Mouse (Mus musculus) midbrain, embryonic 13.5 days (tissue): Measurements from ENCODE around the gene Cers6. TPM values are rescaled to one million over a fixed set of nuclear protein-coding genes. Genes with fewer than 3 reads are reported as not detected.

Experiments used
- ATAC-seq: fragments of 200-750 bp; cut with Nextera tagmentation; 2 replicates; pipeline ENCODE4 v1.8.0; 2017; ENCODE audit warnings: mild to moderate bottlenecking, moderate TSS enrichment, moderate library complexity
- H3K27ac ChIP-seq: fragments of 300-500 bp; sonication (generic); 2 replicates; pipeline ENCODE4 v1.5.1; 2015; ENCODE audit warnings: inconsistent platforms, mild to moderate bottlenecking, moderate library complexity
- H3K27me3 ChIP-seq: fragments of 300-500 bp; sonication (generic); 2 replicates; pipeline ENCODE4 v1.6.1; 2015; ENCODE audit warnings: mild to moderate bottlenecking, inconsistent platforms
- H3K36me3 ChIP-seq: fragments of 300-500 bp; sonication (generic); 2 replicates; pipeline ENCODE4 v1.6.1; 2015; ENCODE audit warnings: mild to moderate bottlenecking, inconsistent platforms
- H3K4me1 ChIP-seq: fragments of 300-500 bp; sonication (generic); replicated peaks from 2 replicates; pipeline ENCODE4 v1.6.1; 2015; ENCODE audit warnings: inconsistent platforms
- H3K4me2 ChIP-seq: fragments of 300-500 bp; sonication (generic); replicated peaks from 2 replicates; pipeline ENCODE4 v1.6.1; 2015; ENCODE audit warnings: moderate library complexity, mild to moderate bottlenecking, inconsistent platforms
- H3K4me3 ChIP-seq: fragments of 300-500 bp; sonication (generic); replicated peaks from 2 replicates; pipeline ENCODE4 v1.5.1; 2015; ENCODE audit warnings: mild to moderate bottlenecking, inconsistent platforms
- H3K9ac ChIP-seq: fragments of 300-500 bp; sonication (generic); replicated peaks from 2 replicates; pipeline ENCODE4 v1.6.1; 2015; ENCODE audit warnings: mild to moderate bottlenecking, inconsistent platforms
- H3K9me3 ChIP-seq: fragments of 300-500 bp; sonication (generic); 2 replicates; pipeline ENCODE4 v1.6.1; 2016; ENCODE audit warnings: mild to moderate bottlenecking, inconsistent platforms
- WGBS: fragments of 180-500 bp; shearing (Covaris S2); methylation state at CpG from one replicate; pipeline ENCODE4 v1.1.7; 2015; 5-methylcytosine and 5-hydroxymethylcytosine counted together
- polyA plus RNA-seq: library from polyadenylated mRNA; unstranded; fragments of >200 nt; fragmentation: Nextera tagmentation; extraction: Ambion mirVana; gene quantifications from 2 replicates; pipeline ENCODE4 v1.2.1, GENCODE M21; 2015

The Cers6 gene
- polyA plus RNA-seq, 1 experiment from 2014 or later: 54.5 TPM

DNA sequence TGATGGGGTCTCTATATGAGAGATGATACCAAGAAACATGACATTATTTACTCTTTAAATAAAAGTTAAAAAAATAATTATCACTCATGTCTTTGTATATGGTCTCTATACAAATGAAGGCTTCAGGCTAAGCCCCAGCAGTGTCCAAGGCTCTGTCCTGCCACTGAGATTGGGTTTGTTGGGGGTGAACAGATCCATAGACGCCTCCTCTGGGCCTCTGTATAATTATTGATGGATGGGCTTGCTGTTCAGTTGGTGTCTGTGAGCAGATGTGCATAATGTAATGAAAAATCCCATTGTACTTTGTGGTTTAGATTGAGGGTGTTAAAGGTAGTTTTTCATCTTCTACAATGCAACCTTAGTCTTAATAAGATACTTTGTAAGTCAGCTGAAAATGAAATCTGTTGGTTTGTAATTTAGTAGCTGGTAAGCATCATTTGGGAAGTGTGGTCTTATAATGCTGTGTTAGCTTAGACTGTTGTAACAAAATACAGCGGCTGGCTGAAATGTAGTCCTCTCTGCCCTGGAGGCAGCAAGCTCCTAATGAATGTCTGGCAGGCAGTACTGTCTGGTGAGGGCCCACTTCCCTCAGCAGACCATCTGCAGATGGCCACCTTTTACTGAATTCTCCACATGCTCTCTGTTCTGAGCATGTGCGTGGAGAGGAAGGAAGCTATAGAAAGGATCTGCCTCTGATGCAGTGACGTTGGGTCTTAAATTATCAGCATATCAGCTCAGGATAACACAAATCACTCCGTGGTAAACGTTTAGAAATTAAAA lies 181.3 kb downstream of the Cers6 start:
- H3K4me2 ChIP-seq: no peak overlapping the region
- H3K27ac ChIP-seq: peak overlapping the region; percentile 48

DNA sequence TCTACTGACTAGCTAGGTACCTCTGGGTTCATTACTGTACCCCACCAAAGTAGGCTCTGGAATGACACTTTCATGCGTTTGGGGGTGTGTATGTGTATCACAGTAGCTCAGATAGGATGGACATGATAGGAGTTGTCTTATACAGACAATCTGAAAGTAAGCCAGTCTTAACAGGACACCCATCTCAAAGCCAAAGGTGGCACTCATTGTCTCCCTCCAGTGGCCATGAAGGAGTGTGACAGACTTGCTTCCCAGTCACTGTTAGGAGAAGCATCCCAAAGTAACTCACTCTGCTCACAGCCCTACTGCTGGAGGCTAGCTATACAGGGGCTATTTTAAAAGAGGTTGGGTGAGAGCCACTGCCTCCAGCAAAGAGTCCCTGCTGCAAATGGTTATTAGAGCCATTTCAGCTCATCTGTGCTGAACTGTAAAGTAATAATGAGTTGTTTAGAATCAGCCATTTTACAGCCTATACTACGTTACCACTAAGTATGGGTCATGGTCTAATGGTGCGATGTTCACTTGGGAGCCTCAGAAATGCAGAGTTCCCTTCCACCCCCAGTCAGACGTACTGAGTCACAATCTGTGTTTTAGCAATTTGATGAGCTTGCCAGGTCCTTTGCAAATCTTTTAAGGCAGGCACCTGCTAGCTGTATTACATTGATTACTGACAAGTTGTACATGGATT lies 182.3 kb downstream of the Cers6 start:
- Histone ChIP-seq H3K9ac (no peak overlapping the region), H3K36me3 (no peaks in the 10 kb centered on the region), H3K4me1 (peaks cover 9% of the 10 kb centered on the region), H3K4me2 (no peak overlapping the region), H3K9me3 (no peaks in the 10 kb centered on the region), H3K4me3 (no peak overlapping the region), H3K27me3 (no peaks in the 10 kb centered on the region), H3K27ac (peak overlapping the region; percentile 48; the same call in 1 of the 2 replicates)
- 78% methylated on average over 4 of the region's 4 CpGs for WGBS
- peak; percentile 55; the same call in 1 of the 2 replicates for ATAC-seq

More for the DNA sequence above, 181.3 kb downstream of the Cers6 start:
- H3K9me3 ChIP-seq: no peaks in the 10 kb centered on the region
- no peaks in the 10 kb centered on the region for H3K36me3 ChIP-seq
- WGBS: 67% methylated on average over 6 of the region's 6 CpGs
- H3K4me1 ChIP-seq: peaks cover 9% of the 10 kb centered on the region
- ATAC-seq: peak; percentile 46
- no peak overlapping the region for H3K9ac ChIP-seq
- H3K4me3 ChIP-seq: no peak overlapping the region
- no peaks in the 10 kb centered on the region for H3K27me3 ChIP-seq

DNA sequence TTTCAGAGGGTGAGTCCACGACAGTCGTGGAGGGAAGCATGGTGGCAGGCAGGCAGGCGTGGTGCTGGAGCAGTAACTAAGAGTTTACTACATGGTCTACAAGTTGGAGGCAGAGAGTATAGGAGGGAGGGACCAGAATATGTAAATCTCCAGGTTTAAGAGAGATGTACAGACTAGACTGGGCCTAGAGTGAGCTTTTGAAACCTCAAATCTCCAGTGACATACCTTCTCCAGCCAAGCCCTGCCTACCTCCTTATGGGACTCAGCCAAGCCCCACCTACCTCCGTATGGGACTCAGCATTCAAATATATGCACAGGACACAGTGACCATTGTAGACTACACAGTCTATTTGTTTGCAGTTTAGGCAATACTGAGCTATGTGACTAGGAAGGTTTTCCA lies 184.7 kb downstream of the Cers6 start:
- Histone ChIP-seq H3K9ac (no peak overlapping the region), H3K36me3 (no peaks in the 10 kb centered on the region), H3K27me3 (no peaks in the 10 kb centered on the region), H3K4me3 (no peak overlapping the region), H3K27ac (no peak overlapping the region), H3K4me1 (peaks cover 20% of the 10 kb centered on the region), H3K9me3 (no peaks in the 10 kb centered on the region), H3K4me2 (no peak overlapping the region)
- 85% methylated on average over 4 of the region's 4 CpGs for WGBS
- no peak for ATAC-seq

DNA sequence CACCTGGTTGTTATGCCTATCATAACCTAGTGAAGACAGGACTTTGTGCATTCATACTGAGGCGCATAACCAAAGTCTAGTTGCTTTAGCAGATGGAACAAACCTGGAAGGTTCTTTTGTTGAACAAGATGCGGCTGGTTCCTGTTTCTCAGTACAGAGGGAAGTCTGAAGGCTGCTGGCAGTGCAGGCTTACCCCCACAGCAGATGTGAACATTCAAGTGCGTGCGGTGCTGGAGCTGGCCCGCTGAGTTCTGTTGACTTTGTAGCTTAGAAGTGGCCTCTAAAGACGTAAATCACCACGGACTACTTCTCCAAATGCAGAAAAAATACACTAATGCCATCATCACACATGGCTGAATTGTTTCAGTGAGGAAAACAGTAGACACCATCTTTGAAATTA lies 186.1 kb downstream of the Cers6 start:
- peaks cover 20% of the 10 kb centered on the region for H3K4me1 ChIP-seq
- no peaks in the 10 kb centered on the region for H3K36me3 ChIP-seq
- WGBS: 85% methylated on average over 7 of the region's 7 CpGs
- no peaks in the 10 kb centered on the region for H3K27me3 ChIP-seq
- no peak overlapping the region for H3K4me3 ChIP-seq
- no peak for ATAC-seq
- no peak overlapping the region for H3K27ac ChIP-seq
- H3K9me3 ChIP-seq: no peaks in the 10 kb centered on the region
- no peak overlapping the region for H3K4me2 ChIP-seq
- no peak overlapping the region for H3K9ac ChIP-seq

DNA sequence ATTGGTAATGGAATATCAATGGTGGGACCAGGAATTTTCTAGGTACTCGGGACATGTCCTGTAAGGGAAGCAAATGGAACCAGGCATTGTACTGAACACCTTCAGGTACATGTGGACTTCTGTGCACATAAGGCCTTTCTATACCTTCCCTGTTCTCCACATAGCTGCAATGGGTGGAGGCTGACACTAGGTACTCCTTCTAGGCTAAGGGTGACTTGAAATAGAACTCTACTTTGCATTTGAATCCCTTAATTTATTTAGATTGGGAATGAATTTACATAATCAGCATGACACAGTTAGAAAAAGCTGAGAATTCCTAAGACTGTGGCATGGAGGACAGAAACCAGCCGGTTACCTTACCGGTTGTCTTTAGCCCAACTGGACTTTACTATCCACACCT lies 186.6 kb downstream of the Cers6 start:
- Histone ChIP-seq H3K27ac (no peak overlapping the region), H3K9ac (no peak overlapping the region), H3K4me2 (no peak overlapping the region), H3K4me1 (peaks cover 17% of the 10 kb centered on the region), H3K4me3 (no peak overlapping the region), H3K27me3 (no peaks in the 10 kb centered on the region), H3K36me3 (no peaks in the 10 kb centered on the region), H3K9me3 (no peaks in the 10 kb centered on the region)
- WGBS: 70% methylated on average over 3 of the region's 3 CpGs
- no peak for ATAC-seq

DNA sequence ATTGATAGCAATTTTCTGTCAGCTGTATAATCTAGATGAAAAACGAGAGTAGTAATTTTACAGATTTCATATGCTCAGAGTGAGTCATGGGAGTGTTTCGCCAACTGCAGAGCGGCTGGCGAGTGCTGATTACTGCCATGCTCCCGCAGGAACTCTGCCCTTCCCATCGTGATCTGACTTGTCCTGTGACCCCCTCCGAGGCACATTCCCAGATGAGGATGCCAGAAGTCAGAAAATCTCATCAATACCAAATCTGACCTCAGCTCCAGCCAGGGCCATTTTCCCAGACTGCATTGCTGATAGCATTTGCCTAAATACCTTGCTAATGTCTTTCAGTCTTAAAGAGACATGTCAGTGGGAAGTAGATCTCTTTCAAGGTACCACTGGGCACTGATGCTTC lies 187.9 kb downstream of the Cers6 start:
- WGBS: 68% methylated on average over 7 of the region's 7 CpGs
- no peak overlapping the region for H3K4me2 ChIP-seq
- no peak overlapping the region for H3K9ac ChIP-seq
- no peak overlapping the region for H3K4me3 ChIP-seq
- no peak for ATAC-seq
- no peaks in the 10 kb centered on the region for H3K27me3 ChIP-seq
- H3K36me3 ChIP-seq: no peaks in the 10 kb centered on the region
- H3K27ac ChIP-seq: no peak overlapping the region
- H3K4me1 ChIP-seq: 0 out of 2 replicates have a peak, but pooled peaks cover 11% of the 10 kb centered on the region
- H3K9me3 ChIP-seq: no peaks in the 10 kb centered on the region

DNA sequence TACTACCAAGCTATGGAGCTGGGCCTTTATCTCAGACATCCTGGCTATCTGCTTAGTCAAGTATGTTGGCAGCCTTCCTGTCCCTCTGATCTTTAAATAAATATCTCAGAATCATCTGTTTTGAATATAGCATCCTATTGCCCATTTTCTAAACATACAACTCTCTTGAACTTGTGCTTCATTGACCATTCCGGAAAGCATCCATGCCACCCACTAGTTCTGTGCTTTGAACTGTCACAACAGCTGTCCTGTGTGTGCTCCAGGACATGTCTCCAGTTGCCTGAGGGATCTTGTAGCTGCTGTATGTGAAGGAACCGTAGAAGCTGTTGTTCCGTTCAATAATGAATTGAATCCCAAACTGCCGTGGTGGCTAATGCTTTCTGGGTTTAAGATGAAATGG lies 188.9 kb downstream of the Cers6 start:
- H3K9me3 ChIP-seq: no peaks in the 10 kb centered on the region
- WGBS: 54% methylated on average over 4 of the region's 4 CpGs
- H3K4me1 ChIP-seq: 0 out of 2 replicates have a peak, but pooled peaks cover 11% of the 10 kb centered on the region
- ATAC-seq: no peak
- no peak overlapping the region for H3K4me3 ChIP-seq
- no peaks in the 10 kb centered on the region for H3K36me3 ChIP-seq
- H3K27ac ChIP-seq: no peak overlapping the region
- no peak overlapping the region for H3K4me2 ChIP-seq
- H3K27me3 ChIP-seq: no peaks in the 10 kb centered on the region
- H3K9ac ChIP-seq: no peak overlapping the region

DNA sequence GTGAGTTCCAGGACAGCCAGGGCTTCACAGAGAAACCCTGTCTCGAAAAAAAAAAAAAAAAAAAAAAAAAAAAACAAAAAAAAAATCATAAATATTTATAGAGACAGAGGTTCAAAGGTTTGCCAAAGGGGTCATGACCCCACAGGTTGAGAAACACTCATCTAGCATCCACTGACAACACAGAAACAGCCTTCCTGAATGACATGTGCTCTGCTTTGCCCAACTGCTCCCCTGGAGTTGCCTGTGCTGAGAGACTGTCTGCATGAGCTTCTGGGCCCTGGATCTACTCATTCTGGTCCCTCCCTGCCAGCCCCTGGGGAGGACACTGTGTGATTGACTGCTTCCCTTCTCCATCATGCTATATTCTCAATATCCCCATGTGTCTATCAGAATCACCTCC lies 190.4 kb downstream of the Cers6 start:
- Histone ChIP-seq H3K4me2 (no peak overlapping the region), H3K9ac (no peak overlapping the region), H3K9me3 (no peaks in the 10 kb centered on the region), H3K27me3 (no peaks in the 10 kb centered on the region), H3K27ac (no peak overlapping the region), H3K4me1 (0 out of 2 replicates have a peak, but pooled peaks cover 11% of the 10 kb centered on the region), H3K36me3 (no peaks in the 10 kb centered on the region), H3K4me3 (no peak overlapping the region)
- ATAC-seq: no peak
- WGBS: 53% methylated on average over 1 of the region's 1 CpGs

DNA sequence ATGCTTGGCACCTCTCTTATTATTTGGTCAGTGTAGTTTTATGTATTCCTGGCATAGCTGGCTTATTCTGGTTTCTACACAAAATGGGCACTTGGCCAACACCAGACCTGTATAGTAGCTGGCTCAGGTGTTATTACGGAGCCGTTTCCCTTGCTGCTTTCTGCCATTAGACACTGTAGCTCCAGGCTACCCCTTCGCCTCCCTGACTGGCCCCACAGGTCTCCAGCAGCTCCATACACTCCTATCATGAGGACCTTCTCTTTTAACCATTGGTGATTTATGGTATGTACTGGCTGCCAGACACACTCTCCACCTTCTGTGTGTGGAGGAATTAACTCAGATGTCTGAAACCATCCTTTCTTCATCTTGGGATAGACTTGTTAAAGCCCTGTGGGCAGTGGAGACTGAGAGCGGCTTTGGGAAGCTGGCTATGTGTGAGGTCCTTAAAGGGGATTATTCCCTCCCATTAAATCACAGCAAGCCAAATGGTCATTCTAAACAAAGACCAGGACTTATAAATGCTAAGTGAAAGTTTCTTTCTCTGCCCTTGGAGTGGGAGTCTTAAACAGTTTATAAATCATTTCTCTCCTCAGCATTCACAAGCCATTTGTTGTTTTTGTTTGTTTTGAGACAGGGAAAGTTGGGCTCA lies 192.1 kb downstream of the Cers6 start:
- Histone ChIP-seq H3K36me3 (no peaks in the 10 kb centered on the region), H3K4me2 (no peak overlapping the region), H3K4me1 (0 out of 2 replicates have a peak, but pooled peaks cover 11% of the 10 kb centered on the region), H3K9me3 (no peaks in the 10 kb centered on the region), H3K9ac (no peak overlapping the region), H3K27ac (no peak overlapping the region), H3K4me3 (no peak overlapping the region), H3K27me3 (no peaks in the 10 kb centered on the region)
- no peak for ATAC-seq
- 57% methylated on average over 4 of the region's 4 CpGs for WGBS

DNA sequence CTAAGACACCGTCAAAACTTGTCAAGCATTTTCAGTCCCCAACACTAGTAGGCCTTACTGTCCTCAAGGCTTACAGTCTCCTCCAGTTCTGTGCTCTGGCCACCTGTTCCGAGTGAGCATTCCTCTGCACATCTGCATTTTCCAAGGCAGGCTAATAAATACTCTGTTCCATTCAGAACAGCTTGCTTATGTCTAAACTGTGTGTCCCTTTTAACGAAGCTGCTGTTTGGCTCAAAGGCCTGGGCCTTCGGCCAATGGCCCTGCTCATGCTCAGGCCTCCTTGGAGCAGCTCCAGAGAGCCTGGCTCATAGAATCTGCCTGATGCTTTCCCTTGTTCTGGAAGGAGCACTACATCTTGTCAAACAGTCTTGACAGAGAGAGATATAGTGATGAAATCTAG lies 193.0 kb downstream of the Cers6 start:
- H3K9ac ChIP-seq: no peak overlapping the region
- WGBS: 70% methylated on average over 4 of the region's 4 CpGs
- no peak overlapping the region for H3K27ac ChIP-seq
- no peak overlapping the region for H3K4me2 ChIP-seq
- H3K27me3 ChIP-seq: no peaks in the 10 kb centered on the region
- H3K4me1 ChIP-seq: 0 out of 2 replicates have a peak, but pooled peaks cover 7% of the 10 kb centered on the region
- no peaks in the 10 kb centered on the region for H3K9me3 ChIP-seq
- no peaks in the 10 kb centered on the region for H3K36me3 ChIP-seq
- ATAC-seq: no peak
- H3K4me3 ChIP-seq: no peak overlapping the region

DNA sequence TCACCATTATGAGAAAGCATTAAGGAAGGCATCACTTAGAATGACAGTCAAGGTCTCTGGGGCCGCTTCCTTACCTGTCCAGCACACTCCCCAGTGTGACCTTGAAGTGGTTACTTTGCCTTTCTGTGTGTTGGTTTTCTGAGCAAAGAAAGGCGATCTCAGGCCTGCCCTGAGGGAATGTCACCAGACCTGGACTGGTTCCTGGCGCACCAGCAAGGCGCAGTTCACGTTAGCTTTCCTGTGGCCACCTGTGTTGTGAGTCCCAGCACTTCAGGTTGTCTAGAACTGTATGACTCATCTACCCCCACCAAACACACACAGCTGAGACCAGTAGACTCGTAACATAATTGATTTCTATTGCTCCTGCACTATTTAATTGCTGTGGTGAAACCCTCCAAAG lies 193.9 kb downstream of the Cers6 start:
- Histone ChIP-seq H3K36me3 (no peaks in the 10 kb centered on the region), H3K4me2 (no peak overlapping the region), H3K27me3 (no peaks in the 10 kb centered on the region), H3K9me3 (no peaks in the 10 kb centered on the region), H3K4me3 (no peak overlapping the region), H3K9ac (no peak overlapping the region), H3K4me1 (0 out of 2 replicates have a peak, but pooled peaks cover 3% of the 10 kb centered on the region), H3K27ac (no peak overlapping the region)
- 93% methylated on average over 6 of the region's 6 CpGs for WGBS
- no peak for ATAC-seq

DNA sequence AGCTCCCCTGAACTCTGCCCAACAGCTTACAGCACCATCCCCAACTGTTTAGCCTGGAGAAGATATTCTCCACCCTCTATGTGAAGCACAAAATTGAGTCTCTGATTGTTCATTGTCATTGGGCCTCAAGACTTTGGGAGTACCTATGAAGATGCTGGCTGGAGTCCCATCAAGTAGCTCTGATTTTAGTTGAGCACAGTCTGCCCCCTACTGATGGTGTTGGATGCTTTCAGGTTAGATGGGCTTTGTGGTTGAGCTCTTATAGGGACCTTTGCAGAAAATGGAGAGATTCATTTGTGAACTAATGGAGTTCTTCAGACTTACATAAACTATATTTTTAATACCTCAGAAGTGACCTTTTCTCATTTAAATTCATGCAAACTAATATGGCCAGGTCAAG lies 200.1 kb downstream of the Cers6 start:
- Histone ChIP-seq H3K4me2 (no peak overlapping the region), H3K27me3 (no peaks in the 10 kb centered on the region), H3K36me3 (no peaks in the 10 kb centered on the region), H3K9me3 (no peaks in the 10 kb centered on the region), H3K27ac (no peak overlapping the region), H3K4me1 (no peaks in the 10 kb centered on the region), H3K4me3 (no peak overlapping the region), H3K9ac (no peak overlapping the region)
- no peak for ATAC-seq
